Mouse (Mus musculus) c-Kit-positive CD71-positive TER-119-positive erythroid progenitor cells, embryonic 14.5 days (primary cell): ENCODE results near the gene Myom3.
A peak's percentile ranks its signal among the peaks of the same experiment; 100 is the strongest.

Experiments used
- DNase-seq: peaks from one replicate; pipeline ENCODE4 v3.0.0-alpha.2; 2013; ENCODE audit warnings: low spot score

Gene Myom3

DNA sequence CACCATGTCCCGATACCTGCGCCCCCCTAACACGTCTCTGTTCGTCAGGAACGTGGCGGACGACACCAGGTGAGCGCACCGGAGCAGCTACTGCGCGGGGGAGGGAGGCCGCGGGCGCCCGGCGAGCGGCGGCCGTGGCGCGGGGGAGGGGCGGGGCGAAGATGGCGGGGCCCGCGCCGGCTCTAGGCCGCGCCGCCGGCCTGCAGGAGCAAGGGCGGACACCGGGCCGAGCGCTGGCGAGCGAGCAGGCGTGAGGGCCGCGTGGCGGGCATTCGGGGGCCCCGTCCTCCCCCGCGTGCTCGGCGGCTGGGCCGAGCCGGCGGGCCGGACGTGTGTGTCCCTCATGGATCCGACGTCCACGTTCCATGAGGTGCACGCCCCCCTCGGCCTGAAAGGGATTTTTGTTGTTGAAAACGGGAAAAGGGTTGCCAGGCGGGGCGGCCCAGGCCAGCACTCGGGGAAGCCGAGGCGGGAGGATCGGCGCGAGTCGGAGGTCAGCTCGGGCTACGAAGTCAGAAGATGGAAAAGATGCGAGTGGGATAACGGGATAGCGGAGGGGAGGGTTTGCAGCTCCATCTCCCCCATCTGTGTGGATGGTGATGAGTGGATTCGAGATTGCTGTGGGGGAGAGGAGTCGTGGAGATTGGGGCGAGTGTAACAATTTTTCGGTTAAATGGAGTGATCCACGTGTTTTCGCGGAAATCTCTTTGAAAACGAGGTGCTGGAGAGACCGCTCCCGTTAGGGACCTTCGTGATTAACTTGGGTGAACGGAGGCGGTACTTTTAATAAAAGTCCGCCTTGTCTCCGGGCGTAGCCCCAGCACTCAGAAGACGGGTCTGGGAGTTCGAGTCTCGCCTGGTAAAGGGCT is 96.9 kb downstream of the Myom3 start:
- DNase-seq = peak; percentile 66

DNA sequence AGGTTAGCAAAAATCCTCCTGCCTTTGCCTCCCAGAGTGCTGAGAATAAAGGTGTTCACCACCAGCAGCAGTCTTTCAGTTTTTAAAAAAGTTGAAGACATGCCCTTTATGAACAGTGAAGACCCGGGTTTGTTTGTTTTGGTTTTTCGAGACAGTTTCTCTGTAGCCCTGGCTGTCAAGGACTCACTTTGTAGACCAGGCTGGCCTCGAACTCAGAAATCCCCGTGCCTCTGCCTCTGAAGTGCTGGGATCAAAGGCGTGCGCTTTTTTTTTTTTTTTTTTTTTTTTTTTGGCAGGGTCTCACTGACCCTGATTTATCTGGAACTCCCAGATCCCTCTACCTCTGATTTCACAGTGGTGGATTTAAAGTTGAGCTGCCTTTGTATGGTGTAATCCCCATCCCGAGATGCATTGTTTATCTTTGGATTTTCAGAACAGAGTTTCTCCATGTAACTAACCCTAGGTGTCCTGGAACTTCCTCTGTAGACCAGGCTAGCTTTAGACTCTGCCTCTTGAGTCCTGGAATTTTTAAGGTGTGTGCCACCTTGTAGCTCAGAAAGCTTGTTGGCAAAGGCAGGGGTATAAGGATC is 98.2 kb downstream of the Myom3 start:
- DNase-seq = no peak
